Mouse (Mus musculus): ENCODE results near the gene Myh7.
A peak's percentile ranks its signal among the peaks of the same experiment; 100 is the strongest.

The Myh7 gene

GRCm38 (mm10) chr14:54944939-54945338 lies 49.5 kb downstream of the Myh7 start:
- no peak for DNase-seq (ENCODE audit: extremely low read depth, low read depth)

DNA sequence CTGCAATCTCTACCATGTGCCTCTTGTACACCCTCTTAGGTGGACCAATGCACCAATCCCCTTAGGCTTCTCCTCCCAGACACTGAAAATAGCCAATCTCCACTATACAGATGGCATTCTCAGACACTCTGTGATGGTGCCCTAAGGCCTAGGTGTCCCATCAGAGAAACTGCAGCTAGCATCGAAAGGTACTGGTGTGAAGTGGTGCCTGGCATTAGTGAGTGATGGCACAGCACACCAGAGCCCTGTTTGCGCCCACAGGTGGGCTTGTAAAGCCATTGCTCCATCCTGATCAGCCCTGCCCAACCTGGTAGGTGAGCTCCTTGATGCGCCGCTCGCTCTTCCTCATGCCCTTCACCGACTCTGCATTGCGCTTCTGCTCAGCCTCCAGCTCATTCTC lies 50.5 kb downstream of the Myh7 start:
- no peak for DNase-seq (ENCODE audit: extremely low read depth, low read depth)

DNA sequence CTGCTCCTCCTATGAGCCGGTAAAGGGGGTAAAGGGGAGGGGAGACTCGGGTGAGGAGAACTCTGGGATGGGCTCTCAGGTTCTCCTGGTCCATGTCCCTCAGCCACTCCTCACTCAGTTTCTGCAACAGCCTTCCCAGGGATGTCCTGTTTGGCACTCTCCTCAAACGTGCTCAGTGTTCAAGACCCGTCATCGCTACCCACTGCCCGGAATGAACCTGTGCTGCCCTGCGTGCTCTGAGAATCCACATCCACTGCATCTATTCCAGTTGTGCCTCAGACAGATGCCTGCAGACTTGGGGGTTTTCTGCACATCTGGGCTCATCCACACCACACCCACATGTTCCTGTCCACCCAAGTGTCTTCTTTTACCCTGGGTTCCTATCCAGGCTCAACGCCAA lies 51.9 kb downstream of the Myh7 start:
- no peak for DNase-seq (ENCODE audit: extremely low read depth, low read depth)

DNA sequence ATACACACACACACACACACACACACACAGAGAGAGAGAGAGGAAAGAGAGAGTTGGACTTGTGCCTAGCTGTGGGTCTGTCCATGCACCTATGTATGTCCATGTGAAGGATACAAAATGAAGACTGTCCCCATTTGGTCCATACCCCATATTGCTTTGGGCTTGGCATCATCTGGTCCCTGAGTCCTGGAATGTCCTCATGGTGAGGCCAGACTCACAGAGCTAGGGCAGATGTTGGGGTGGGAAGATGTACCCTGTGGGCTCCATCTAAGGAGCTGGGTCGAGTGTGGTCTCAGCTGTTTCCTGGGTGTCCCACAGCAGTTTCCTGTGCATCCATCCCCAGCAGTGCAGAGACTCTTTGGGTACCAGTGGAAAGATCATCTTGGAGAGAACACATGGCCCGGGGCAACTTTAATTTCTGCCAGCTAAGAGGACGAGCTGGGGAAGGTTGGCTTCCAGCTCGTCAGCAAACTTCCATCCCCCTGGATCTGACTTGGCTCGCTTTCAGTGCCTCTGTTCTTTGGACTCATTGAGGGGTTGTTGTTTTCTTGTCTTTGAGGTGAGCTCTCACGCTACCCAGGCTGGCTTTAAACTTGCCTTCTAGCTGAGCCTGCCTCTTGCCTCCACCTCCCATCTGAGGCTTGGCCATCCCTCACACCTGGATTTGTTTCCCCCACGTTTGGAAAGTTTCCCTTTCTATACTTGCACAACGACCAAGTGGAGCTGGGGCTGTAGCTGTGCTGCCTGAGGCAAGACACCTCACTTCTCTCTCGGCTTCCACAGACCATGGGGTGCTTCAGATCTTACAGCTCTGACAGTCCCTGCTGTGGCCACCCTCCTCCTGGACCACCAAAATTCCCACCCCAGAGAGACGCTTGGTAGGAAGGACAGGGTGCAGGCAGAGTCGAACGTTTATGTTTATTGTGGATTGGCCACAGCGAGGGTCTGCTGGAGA lies 53.1 kb downstream of the Myh7 start:
- DNase-seq (ENCODE audit: extremely low read depth, low read depth), result no peak

- DNase-seq (ENCODE audit: extremely low read depth, low read depth), result no peak
Observed at GRCm38 (mm10) chr14:54940176-54940530, 54.3 kb downstream of the Myh7 start.

DNA sequence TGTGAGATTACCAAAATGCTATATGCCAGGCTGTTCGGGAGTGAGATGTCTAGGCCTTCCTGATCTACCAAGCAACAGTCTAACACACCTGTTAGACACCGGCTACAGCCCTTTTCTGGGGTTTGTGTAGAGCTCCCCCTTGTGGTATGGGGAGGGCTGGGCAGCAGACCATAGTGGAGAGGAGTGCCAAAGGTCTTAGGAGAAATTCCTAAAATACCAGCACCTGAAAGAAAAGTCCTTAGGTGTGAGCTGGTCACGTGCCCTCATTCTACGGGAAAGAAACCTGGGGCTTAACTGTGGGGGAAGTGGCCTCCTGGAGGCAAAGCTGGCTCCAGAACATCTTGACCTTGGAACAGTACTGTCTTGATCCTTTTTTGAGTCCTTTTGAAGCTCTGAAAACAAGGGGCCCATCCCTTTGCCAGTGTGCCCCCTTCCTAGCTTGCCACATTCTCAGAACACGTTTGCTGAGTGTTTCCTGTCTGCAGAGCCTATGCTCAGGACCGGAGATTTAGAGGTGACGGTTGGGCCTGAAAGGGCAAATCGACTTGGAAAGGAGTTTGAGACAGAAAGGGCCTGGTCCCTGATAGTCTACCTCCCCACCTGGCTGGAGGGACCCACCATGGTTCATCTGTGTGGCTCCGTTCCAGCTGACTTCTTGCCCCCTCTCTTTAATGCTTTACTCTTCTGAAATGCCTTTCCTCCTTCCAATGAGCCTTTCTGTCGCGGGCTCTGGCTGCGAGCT lies 54.8 kb downstream of the Myh7 start:
- DNase-seq (ENCODE audit: extremely low read depth, low read depth), result peak; percentile 26

GRCm38 (mm10) chr14:54938431-54939219 lies 55.8 kb downstream of the Myh7 start:
- no peak for DNase-seq (ENCODE audit: extremely low read depth, low read depth)

- no peak for DNase-seq (ENCODE audit: extremely low read depth, low read depth)
Observed at GRCm38 (mm10) chr14:54937361-54938182, 56.9 kb downstream of the Myh7 start.

DNA sequence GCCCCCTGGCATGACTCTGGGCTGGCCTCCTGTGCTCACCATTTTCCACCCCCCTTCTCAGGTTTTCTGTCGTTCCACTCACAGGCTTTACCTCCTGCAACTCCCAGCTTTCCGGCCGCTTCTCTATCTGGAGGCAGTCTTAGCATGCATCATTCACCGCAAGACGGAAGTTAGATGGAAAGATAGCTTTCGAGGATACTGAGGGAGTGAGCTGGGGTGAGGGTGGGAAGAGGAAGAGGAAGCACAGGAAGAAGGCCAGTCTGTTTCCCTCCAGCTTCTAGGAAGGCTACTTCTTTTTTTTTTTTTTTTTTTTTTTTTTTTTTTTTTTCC lies 57.6 kb downstream of the Myh7 start:
- peak; percentile 27 for DNase-seq (ENCODE audit: extremely low read depth, low read depth)

GRCm38 (mm10) chr14:54935904-54936830 lies 58.3 kb downstream of the Myh7 start, which contains the start of gene Cmtm5:
Gene Cmtm5 (plus strand): TSS chr14:54936261.
- DNase-seq (ENCODE audit: extremely low read depth, low read depth), result no peak

DNA sequence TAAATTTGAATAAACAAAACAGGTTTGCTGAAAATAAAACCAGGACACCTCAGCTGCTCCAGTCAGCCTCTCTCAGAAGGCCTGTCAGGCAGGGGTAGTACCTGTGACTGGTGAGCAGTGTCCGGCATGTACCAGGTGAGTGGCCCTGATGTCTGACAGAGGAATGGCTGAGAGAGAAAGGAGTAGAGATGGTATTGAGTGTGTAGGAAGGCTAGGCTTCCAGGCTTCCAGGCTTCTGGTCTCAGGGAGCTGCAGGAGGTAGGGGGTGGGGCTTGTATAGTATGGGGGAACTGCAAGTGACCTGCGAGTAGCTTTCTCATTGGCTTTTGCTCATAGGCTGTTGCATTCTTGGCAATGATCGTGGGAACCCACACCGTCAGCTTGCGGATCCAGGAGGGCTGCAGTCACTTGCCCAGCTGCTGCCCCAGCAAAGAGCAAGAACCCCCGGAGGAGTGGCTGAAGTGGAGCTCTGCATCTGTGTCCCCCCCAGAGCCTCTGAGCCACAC lies 61.7 kb downstream of the Myh7 start, which contains the start of gene Il25:
TSS of gene Il25 (plus strand) at position 51 of the 506 bp plus-strand sequence.
- DNase-seq (ENCODE audit: extremely low read depth, low read depth), result no peak

GRCm38 (mm10) chr14:54930431-54930830 lies 64.0 kb downstream of the Myh7 start:
- no peak for DNase-seq (ENCODE audit: extremely low read depth, low read depth)

- no peak for DNase-seq (ENCODE audit: extremely low read depth, low read depth)
Observed at GRCm38 (mm10) chr14:54929801-54930200, 64.6 kb downstream of the Myh7 start.

GRCm38 (mm10) chr14:54927296-54927695 lies 67.1 kb downstream of the Myh7 start:
- DNase-seq (ENCODE audit: extremely low read depth, low read depth), result no peak

GRCm38 (mm10) chr14:54926401-54927158 lies 67.8 kb downstream of the Myh7 start:
- DNase-seq (ENCODE audit: extremely low read depth, low read depth), result no peak

DNA sequence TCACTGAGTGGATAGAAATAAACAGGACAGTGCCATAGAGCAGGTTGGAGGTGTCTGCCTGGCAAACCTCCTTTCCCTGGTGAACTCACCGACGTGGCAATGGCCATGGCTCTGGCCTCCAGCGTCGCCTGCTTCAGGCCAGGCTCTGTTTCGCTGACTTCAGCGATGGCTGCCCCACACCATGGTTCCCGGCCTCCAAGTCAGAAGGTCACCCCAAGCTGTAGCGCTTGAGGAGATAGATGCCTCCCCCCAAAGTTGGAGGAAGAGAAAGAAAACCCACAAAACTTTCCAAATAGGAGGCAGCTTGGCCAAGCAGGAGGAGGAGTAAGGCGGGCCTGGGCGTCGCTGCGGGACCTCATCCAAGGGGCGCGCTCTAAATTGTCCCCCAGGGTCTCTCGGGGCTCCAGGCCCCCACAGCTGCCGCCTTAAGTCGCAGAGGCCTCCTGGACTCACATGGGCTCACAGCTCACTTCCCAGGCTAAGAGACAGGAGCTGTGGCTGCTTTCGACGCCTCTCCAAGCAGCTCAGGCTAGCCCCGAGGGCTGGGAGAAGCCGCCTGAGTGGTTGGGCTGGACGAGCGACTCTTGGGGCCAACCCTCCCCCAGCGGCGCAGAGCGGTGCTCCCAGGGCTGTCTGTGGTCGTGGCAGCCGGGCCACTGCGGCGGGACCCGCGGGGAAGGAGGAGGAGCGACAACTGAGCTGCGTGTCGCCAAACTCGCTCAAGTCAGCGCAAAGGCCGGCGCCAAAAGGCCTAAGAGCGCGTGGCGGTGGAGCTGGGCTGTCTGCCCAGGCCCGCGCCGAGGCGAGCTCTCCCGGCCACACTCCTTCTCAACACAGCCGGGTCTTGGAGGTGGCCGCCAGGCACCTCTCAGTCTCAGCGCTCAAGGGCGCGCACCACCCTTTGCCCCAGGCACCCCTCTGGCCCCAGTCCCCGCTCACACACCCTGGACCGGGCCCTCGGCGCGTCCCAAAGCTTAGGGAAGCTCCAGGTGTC lies 68.8 kb downstream of the Myh7 start, which contains the start of gene Efs:
TSS of gene Efs (minus strand) at position 778 of the 994 bp plus-strand sequence.
- DNase-seq (ENCODE audit: extremely low read depth, low read depth), result no peak

DNA sequence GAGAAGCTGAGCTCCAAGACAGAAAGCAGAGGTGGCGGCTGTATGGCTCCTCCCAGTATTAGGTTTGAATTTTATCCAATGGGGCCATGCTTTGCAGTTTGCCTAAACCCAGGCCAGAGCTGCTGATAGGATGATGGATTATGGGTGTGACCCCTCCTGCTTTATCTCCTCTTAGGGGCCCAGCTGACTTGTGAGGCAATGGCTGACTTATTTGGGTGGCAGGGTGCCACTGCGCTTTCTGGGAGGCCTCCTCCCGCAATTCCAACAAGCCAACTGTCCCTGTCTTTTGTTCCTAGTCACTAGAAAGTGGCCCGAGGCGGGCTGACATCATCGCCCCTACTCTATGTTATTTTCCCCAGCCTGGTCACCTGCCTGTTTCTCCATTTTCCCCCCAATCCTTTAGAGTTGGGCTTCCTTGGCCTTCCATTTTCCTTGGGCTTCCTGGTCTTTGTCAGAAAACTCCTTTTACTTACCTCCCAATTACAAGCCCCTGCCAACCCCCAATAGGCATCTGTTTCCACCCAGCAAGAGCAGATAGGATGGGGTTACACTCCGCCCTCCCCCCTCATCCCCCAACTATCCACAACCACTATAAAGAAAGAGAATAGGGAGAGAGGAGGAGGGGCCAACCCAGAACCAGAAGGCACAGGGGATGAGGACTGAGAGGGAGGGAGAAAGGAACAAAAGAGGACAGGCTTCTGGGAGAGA lies 69.6 kb downstream of the Myh7 start:
- peak; percentile 17 for DNase-seq (ENCODE audit: extremely low read depth, low read depth)
